Mouse (Mus musculus) MEL (cell line): ENCODE data around the gene Actr1a. TPM values are rescaled to one million over a fixed set of nuclear protein-coding genes. Genes with fewer than 3 reads are reported as not detected.

Experiments
- DNase-seq: peaks from one replicate; pipeline ENCODE4 v3.0.0; 2011; ENCODE audit warnings: low read depth, low spot score
- H3K27ac ChIP-seq: 2 replicates; pipeline ENCODE4 v1.5.1; 2012; ENCODE audit warnings: low read depth, mild to moderate bottlenecking, control low read depth, low read length, moderate library complexity; ENCODE audit not compliant: control insufficient read depth
- H3K27me3 ChIP-seq, 2 experiments: fragments of 150-350 bp in 1 of 2; sonication (generic) in 1 of 2; 2 replicates each; pipeline ENCODE4 v1.6.1; 2012; ENCODE audit warnings: low read length in 2 of 2, mild to moderate bottlenecking in 2 of 2, improper control_type of control experiment in 1 of 2, moderate library complexity in 1 of 2; ENCODE audit not compliant: insufficient read depth in 2 of 2, control insufficient read depth in 1 of 2
- H3K36me3 ChIP-seq, 2 experiments: 2 replicates each; pipeline ENCODE4 v1.6.1; 2012 to 2014; ENCODE audit warnings: low read length in 2 of 2, improper control_type of control experiment in 1 of 2, inconsistent platforms in 1 of 2, mild to moderate bottlenecking in 1 of 2; ENCODE audit not compliant: insufficient read depth in 2 of 2, control insufficient read depth in 1 of 2
- H3K4me1 ChIP-seq, 2 experiments: fragments of 150-350 bp in 1 of 2; sonication (generic) in 1 of 2; 2 replicates each; pipeline ENCODE4 v1.6.1; 2012; ENCODE audit warnings: low read length in 2 of 2, improper control_type of control experiment in 1 of 2, mild to moderate bottlenecking in 1 of 2; ENCODE audit not compliant: insufficient read depth in 2 of 2, control insufficient read depth in 1 of 2
- H3K4me3 ChIP-seq, 2 experiments: fragments of 150-350 bp in 1 of 2; sonication (generic) in 1 of 2; 2 replicates each; pipeline ENCODE4 v1.5.1; 2012; ENCODE audit warnings: low read depth in 2 of 2, low read length in 2 of 2, mild to moderate bottlenecking in 2 of 2, moderate library complexity in 2 of 2, control low read depth in 1 of 2, improper control_type of control experiment in 1 of 2; ENCODE audit not compliant: control insufficient read depth in 1 of 2, insufficient read depth in 1 of 2
- H3K79me2 ChIP-seq: 2 replicates; pipeline ENCODE4 v1.6.1; 2012; ENCODE audit warnings: mild to moderate bottlenecking, low read length, moderate library complexity; ENCODE audit not compliant: control insufficient read depth, poor library complexity, insufficient read depth
- H3K9ac ChIP-seq: 2 replicates; pipeline ENCODE4 v1.6.1; 2012; ENCODE audit warnings: low read depth, mild to moderate bottlenecking, control low read depth, low read length, moderate library complexity; ENCODE audit not compliant: control insufficient read depth, poor library complexity, severe bottlenecking
- H3K9me3 ChIP-seq: fragments of 150-350 bp; sonication (generic); replicated peaks from 2 replicates; pipeline ENCODE4 v1.6.1; 2012; ENCODE audit warnings: mild to moderate bottlenecking, low read length, improper control_type of control experiment, moderate library complexity; ENCODE audit not compliant: insufficient read depth
- CHD1 ChIP-seq: IDR thresholded peaks from 2 replicates; pipeline ENCODE4 v1.6.1; 2012; ENCODE audit warnings: low read depth, mild to moderate bottlenecking, inconsistent platforms, low read length, improper control_type of control experiment
- CHD2 ChIP-seq: IDR thresholded peaks from 2 replicates; pipeline ENCODE4 v1.6.1; 2011; ENCODE audit warnings: low read length, improper control_type of control experiment
- CTCF ChIP-seq, 3 experiments: IDR thresholded peaks in 2 of 3; conservative IDR thresholded peaks in 1 of 3; 2 replicates each; pipeline ENCODE4 v1.5.1; 2011 to 2012; ENCODE audit warnings: low read length in 3 of 3, low read depth in 2 of 3, mild to moderate bottlenecking in 2 of 3, improper control_type of control experiment in 1 of 3, inconsistent platforms in 1 of 3, mixed read lengths in 1 of 3, moderate library complexity in 1 of 3; ENCODE audit not compliant: control insufficient read depth in 1 of 3, insufficient read depth in 1 of 3, poor library complexity in 1 of 3, severe bottlenecking in 1 of 3
- E2F4 ChIP-seq: IDR thresholded peaks from 2 replicates; pipeline ENCODE4 v1.6.1; 2011; ENCODE audit warnings: low read depth, low read length, improper control_type of control experiment, borderline replicate concordance
- ELF1 ChIP-seq: IDR thresholded peaks from 2 replicates; pipeline ENCODE4 v1.6.1; 2014; ENCODE audit warnings: low read depth, mild to moderate bottlenecking, inconsistent platforms, low read length, improper control_type of control experiment, moderate library complexity
- EP300 ChIP-seq, 2 experiments: IDR thresholded peaks; 2 replicates each; pipeline ENCODE4 v1.6.1; 2011; ENCODE audit warnings: improper control_type of control experiment in 2 of 2, low read length in 2 of 2, low read depth in 1 of 2, mild to moderate bottlenecking in 1 of 2
- GABPA ChIP-seq: IDR thresholded peaks from 2 replicates; pipeline ENCODE4 v1.6.1; 2012; ENCODE audit warnings: low read depth, mild to moderate bottlenecking, inconsistent platforms, low read length, improper control_type of control experiment, moderate library complexity
- HCFC1 ChIP-seq: IDR thresholded peaks from 2 replicates; pipeline ENCODE4 v1.6.1; 2012; ENCODE audit warnings: low read depth, mild to moderate bottlenecking, inconsistent platforms, low read length, improper control_type of control experiment, moderate library complexity
- MAZ ChIP-seq: IDR thresholded peaks from 2 replicates; pipeline ENCODE4 v1.6.1; 2012; ENCODE audit warnings: low read depth, mild to moderate bottlenecking, inconsistent platforms, low read length, improper control_type of control experiment
- MXI1 ChIP-seq: IDR thresholded peaks from 2 replicates; pipeline ENCODE4 v1.6.1; 2011; ENCODE audit warnings: mild to moderate bottlenecking, low read depth, low read length, improper control_type of control experiment
- NELFE ChIP-seq: IDR thresholded peaks from 2 replicates; pipeline ENCODE4 v1.6.1; 2011; ENCODE audit warnings: low read depth, low read length, improper control_type of control experiment
- POLR2A ChIP-seq, 2 experiments: IDR thresholded peaks; 2 replicates each; pipeline ENCODE4 v1.6.1; 2011 to 2012; ENCODE audit warnings: low read length in 2 of 2, mild to moderate bottlenecking in 2 of 2, control low read depth in 1 of 2, improper control_type of control experiment in 1 of 2, low read depth in 1 of 2, moderate library complexity in 1 of 2; ENCODE audit not compliant: control insufficient read depth in 1 of 2, insufficient read depth in 1 of 2, poor library complexity in 1 of 2
- POLR2AphosphoS5 ChIP-seq: IDR thresholded peaks from 2 replicates; pipeline ENCODE4 v1.6.1; 2012; ENCODE audit warnings: low read depth, borderline replicate concordance, mild to moderate bottlenecking, inconsistent platforms, low read length, moderate library complexity, mixed read lengths
- RAD21 ChIP-seq: IDR thresholded peaks from 2 replicates; pipeline ENCODE4 v1.6.1; 2011; ENCODE audit warnings: mild to moderate bottlenecking, low read depth, low read length, improper control_type of control experiment
- SIN3A ChIP-seq: IDR thresholded peaks from 2 replicates; pipeline ENCODE4 v1.6.1; 2012; ENCODE audit warnings: low read length, improper control_type of control experiment, inconsistent platforms
- SMC3 ChIP-seq: IDR thresholded peaks from 2 replicates; pipeline ENCODE4 v1.6.1; 2011; ENCODE audit warnings: low read depth, low read length, improper control_type of control experiment
- TAL1 ChIP-seq: IDR thresholded peaks from 2 replicates; pipeline ENCODE4 v1.6.1; 2012; ENCODE audit warnings: mild to moderate bottlenecking, inconsistent platforms, low read length, moderate library complexity, mixed read lengths
- TBP ChIP-seq: IDR thresholded peaks from 2 replicates; pipeline ENCODE4 v1.8.0; 2011; ENCODE audit warnings: low read depth, low read length, improper control_type of control experiment
- TCF12 ChIP-seq: IDR thresholded peaks from 2 replicates; pipeline ENCODE4 v1.6.1; 2014; ENCODE audit warnings: low read depth, mild to moderate bottlenecking, inconsistent platforms, low read length, improper control_type of control experiment, moderate library complexity
- USF1 ChIP-seq: IDR thresholded peaks from 2 replicates; pipeline ENCODE4 v1.6.1; 2014; ENCODE audit warnings: low read depth, mild to moderate bottlenecking, inconsistent platforms, low read length, improper control_type of control experiment, moderate library complexity
- ZC3H11A ChIP-seq: IDR thresholded peaks from 2 replicates; pipeline ENCODE4 v1.6.1; 2012; ENCODE audit warnings: low read depth, mild to moderate bottlenecking, inconsistent platforms, low read length, improper control_type of control experiment
- ZNF384 ChIP-seq: IDR thresholded peaks from 2 replicates; pipeline ENCODE4 v1.6.1; 2012; ENCODE audit warnings: low read depth, mild to moderate bottlenecking, inconsistent platforms, low read length, improper control_type of control experiment
- polyA plus RNA-seq, 2 experiments: library from polyadenylated mRNA; stranded (reverse) in 1 of 2; unstranded in 1 of 2; fragments of >175 nt in 1 of 2; fragments of >200 nt in 1 of 2; gene quantifications; 2 replicates each; pipeline versions ENCODE4 v1.2.1 to v1.2.4; 2012; ENCODE audit warnings: low replicate concordance in 2 of 2, low read depth in 1 of 2; ENCODE audit not compliant: insufficient read length in 2 of 2, insufficient read depth in 1 of 2, missing spikeins in 1 of 2
- total RNA-seq: library from RNA; depleted of rRNA; stranded (reverse); fragments of 300-350 nt; gene quantifications from 2 replicates; pipeline ENCODE4 v1.2.3, GENCODE M21; 2012

The Actr1a gene
- total and polyA plus RNA-seq, 3 experiments = 140 to 530 (median 193) TPM

- TF ChIP-seq TCF12 (no peak), NELFE (no peak), MAZ (0 out of 2 replicates have a peak, but pooled peaks have one; percentile 48), TBP (no peak), CTCF (IDR thresholded peaks at IDR 0.05 in 2 of 3, conservative IDR thresholded peaks at IDR 0.05 in 1 of 3; ENCODE audit: control insufficient read depth in 1 of 3, insufficient read depth in 1 of 3, low read depth in 2 of 3, low read length in 3 of 3, poor library complexity in 1 of 3, severe bottlenecking in 1 of 3) (peak; percentile 56 to 88 (median 76)), MXI1 (0 out of 2 replicates have a peak, but pooled peaks have one; percentile 33), ZC3H11A (peak; percentile 77), RAD21 (peak; percentile 89), SMC3 (peak; percentile 84), SIN3A (peak; percentile 52; the same call in 1 of the 2 replicates), POLR2A (IDR thresholded peaks at IDR 0.05; ENCODE audit: control insufficient read depth in 1 of 2, insufficient read depth in 1 of 2, low read depth in 1 of 2, low read length in 2 of 2, poor library complexity in 1 of 2) (no peak)
- no peak overlapping the region for H3K27ac ChIP-seq
- H3K9me3 ChIP-seq = no peaks in the 10 kb centered on the region
- DNase-seq = peak; percentile 72
- H3K4me1 ChIP-seq = no peaks in the 10 kb centered on the region
- no peaks in the 10 kb centered on the region for H3K79me2 ChIP-seq
- H3K36me3 ChIP-seq = no peaks in the 10 kb centered on the region; a peak in 1 of 4 replicates
- no peak overlapping the region for H3K4me3 ChIP-seq
- H3K27me3 ChIP-seq = no peaks in the 10 kb centered on the region
- H3K9ac ChIP-seq = no peak overlapping the region
These were observed 26.3 kb downstream of the Actr1a start for GRCm38 (mm10) chr19:46369204-46369603.

- Histone ChIP-seq H3K9me3 (no peaks in the 10 kb centered on the region), H3K36me3 (no peaks in the 10 kb centered on the region; a peak in 1 of 4 replicates), H3K79me2 (no peaks in the 10 kb centered on the region)
These were observed 27.6 kb downstream of the Actr1a start for GRCm38 (mm10) chr19:46367798-46368590.

More at GRCm38 (mm10) chr19:46367798-46368590, 27.6 kb downstream of the Actr1a start:
- TF ChIP-seq ELF1 (no peak), CHD1 (no peak), HCFC1 (no peak), ZNF384 (no peak), POLR2AphosphoS5 (no peak), E2F4 (no peak), USF1 (no peak), EP300 (IDR thresholded peaks at IDR 0.05; ENCODE audit: low read depth in 1 of 2, low read length in 2 of 2) (no peak), TAL1 (no peak), CHD2 (no peak), SIN3A (no peak), GABPA (no peak)
- no peak for DNase-seq
- Histone ChIP-seq H3K27me3 (no peaks in the 10 kb centered on the region), H3K9ac (no peak overlapping the region), H3K4me1 (no peaks in the 10 kb centered on the region), H3K27ac (no peak overlapping the region), H3K4me3 (no peak overlapping the region)
